Mouse (Mus musculus): Measurements from ENCODE around the gene Socs7. TPM values are rescaled to one million over a fixed set of nuclear protein-coding genes. Genes with fewer than 3 reads are reported as not detected.
A peak's percentile ranks its signal among the peaks of the same experiment; 100 is the strongest.

Gene Socs7
- total RNA-seq, 1 experiment from 2014 or later: 16.1 TPM

DNA sequence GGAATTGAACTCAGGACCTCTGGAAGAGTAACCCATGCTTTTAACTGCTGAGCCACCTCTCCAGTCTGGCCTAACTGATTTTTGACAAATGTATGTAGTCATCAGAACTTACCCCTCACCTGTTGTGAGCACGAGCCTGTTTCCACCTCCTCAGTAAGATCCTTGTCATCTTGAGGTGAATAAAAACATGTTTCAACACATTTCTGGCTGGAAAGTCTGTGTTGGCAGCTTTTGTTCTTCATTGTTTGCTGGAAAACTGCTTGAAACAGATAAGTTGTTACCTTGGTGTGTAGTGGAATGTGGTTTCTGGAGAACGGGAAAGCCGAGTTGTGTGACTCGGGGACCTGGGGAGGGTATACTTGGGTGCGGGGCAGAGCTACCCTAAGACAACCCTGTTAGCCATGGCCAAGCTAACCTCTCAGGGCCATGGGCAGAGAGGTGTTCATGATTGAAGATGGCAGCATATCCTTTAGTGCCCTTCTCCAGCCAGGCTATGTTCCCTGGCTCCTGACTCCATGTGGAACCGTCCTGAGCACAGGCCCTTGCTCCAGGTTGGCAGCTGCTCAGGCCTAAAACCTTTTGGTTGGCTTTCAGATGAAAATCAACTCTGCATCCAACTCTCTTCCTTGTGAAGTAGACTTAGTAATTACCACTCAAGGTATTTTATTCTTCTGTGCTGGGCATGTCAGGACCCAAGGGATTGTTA is 10.0 kb downstream of the Socs7 start:
- no peak for ATAC-seq (replicated peaks; ENCODE audit: low read depth, poor library complexity, severe bottlenecking)

- ATAC-seq (replicated peaks; ENCODE audit: low read depth, poor library complexity, severe bottlenecking): no peak
Observed at GRCm38 (mm10) chr11:97373402-97373801, 11.1 kb downstream of the Socs7 start.

DNA sequence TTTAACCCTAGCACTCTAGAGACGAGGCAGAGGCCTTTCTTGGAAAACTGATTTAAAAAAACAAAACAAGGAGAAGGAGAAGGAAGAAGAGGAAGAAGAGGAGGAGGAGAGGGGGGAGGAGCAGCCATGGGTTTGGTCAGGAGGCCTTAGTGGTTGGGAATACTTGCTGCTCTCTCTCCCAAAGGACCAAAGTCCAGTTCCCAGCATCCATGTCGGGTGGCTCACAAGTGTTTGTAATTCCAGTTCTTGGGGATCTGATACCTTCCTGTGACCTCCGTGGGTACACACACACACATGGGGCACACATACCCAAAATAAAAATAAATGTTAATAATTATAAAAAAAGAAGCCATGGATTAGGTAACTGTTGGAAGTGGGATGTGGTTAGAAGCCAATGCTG is 17.7 kb downstream of the Socs7 start:
- no peak for ATAC-seq (replicated peaks; ENCODE audit: low read depth, poor library complexity, severe bottlenecking)

DNA sequence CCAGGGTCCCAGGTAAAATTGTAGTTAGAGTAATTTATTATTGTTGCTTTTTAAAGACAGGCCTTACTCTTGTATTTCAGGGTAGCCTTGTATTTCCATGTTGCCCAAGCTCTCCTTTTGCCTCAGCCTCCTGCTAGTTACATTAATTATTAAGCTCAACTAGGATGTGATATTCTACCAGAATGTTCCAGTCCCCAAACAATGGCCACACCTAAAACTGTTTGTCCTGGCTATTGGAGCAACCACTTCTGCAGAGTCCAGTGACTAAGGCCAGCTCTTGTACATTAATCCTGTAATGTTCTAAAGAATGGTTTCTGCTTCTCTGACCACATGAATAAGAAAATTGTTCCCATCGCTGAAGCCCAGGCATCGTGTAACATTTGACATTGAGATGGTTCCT is 20.7 kb downstream of the Socs7 start:
- ATAC-seq (replicated peaks; ENCODE audit: low read depth, poor library complexity, severe bottlenecking): no peak

DNA sequence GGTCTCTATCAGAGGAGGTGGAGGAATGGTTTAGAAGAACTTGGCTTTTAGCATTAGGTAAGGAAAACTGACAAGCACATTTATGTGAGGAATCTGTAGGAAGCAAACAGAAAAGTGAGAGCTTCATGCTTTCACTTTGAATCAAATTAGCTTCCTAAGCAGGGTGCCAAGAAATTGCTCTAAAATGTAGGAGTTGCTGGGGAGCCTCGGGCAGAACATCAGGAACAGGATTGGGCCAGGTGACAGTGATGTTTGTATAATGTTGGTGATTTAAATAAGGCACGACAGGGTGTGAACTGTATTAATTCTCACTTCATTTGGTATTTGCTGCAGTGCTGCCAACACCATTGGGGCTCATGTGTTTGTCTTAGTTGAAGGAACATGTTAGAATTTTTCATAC is 21.4 kb downstream of the Socs7 start:
- ATAC-seq (replicated peaks; ENCODE audit: low read depth, poor library complexity, severe bottlenecking): no peak

GRCm38 (mm10) chr11:97387811-97388210 is 25.5 kb downstream of the Socs7 start:
- ATAC-seq (replicated peaks; ENCODE audit: low read depth, poor library complexity, severe bottlenecking): no peak

DNA sequence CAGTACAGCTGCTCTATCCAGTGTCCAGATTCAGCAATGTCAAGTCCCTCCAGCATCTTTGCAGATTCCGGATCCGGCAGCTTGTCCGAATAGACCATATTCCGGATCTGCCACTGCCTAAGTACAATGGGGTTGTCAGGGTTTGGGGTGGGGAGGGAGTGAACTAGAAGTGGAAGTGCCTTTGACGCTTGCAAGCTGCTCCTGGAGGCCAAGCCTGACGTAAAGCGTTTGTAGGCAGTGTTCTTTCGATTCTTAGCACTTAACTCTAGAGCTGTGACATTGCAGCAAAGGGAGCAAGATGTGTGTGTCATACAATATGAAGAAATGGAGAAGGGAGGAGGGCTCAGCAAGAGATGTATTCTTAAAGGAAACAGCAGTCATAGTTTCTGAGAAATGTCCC is 26.8 kb downstream of the Socs7 start:
- no peak for ATAC-seq (replicated peaks; ENCODE audit: low read depth, poor library complexity, severe bottlenecking)

- ATAC-seq (replicated peaks; ENCODE audit: low read depth, poor library complexity, severe bottlenecking): no peak
Observed at GRCm38 (mm10) chr11:97393658-97394057, 31.3 kb downstream of the Socs7 start.

GRCm38 (mm10) chr11:97394146-97394545 is 31.8 kb downstream of the Socs7 start:
- peak; percentile 91 for ATAC-seq (replicated peaks; ENCODE audit: low read depth, poor library complexity, severe bottlenecking)

- ATAC-seq (replicated peaks; ENCODE audit: low read depth, poor library complexity, severe bottlenecking): no peak
Observed at GRCm38 (mm10) chr11:97398506-97398905, 36.2 kb downstream of the Socs7 start.

- peak; percentile 94 for ATAC-seq (replicated peaks; ENCODE audit: low read depth, poor library complexity, severe bottlenecking)
Observed at GRCm38 (mm10) chr11:97399958-97400710, 37.8 kb downstream of the Socs7 start.

- ATAC-seq (replicated peaks; ENCODE audit: low read depth, poor library complexity, severe bottlenecking): no peak
Observed at GRCm38 (mm10) chr11:97401082-97401481, 38.7 kb downstream of the Socs7 start.

- no peak for ATAC-seq (replicated peaks; ENCODE audit: low read depth, poor library complexity, severe bottlenecking)
Observed at GRCm38 (mm10) chr11:97401686-97402435, 39.5 kb downstream of the Socs7 start.

DNA sequence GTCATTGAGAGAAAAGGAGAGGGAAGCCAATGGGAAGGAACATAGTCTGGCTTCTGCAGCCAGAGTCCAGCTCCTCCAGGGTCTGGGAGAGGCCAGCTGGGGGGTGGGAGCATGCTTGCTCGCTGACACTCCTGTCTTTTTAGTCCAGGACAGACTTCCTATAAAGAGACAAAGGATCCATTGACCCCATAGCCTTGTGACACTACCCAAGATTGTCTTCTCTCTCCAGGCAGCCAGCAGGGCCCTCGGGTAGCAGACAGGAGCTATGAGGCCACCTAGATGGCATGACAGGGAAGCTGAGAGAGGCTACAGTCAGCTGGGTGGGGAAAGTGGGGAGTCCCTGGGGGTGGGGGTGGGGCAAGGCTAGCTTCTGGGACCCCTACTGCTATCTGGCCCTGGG is 40.4 kb downstream of the Socs7 start:
- ATAC-seq (replicated peaks; ENCODE audit: low read depth, poor library complexity, severe bottlenecking): no peak

- no peak for ATAC-seq (replicated peaks; ENCODE audit: low read depth, poor library complexity, severe bottlenecking)
Observed at GRCm38 (mm10) chr11:97403614-97404183, 41.3 kb downstream of the Socs7 start.

- ATAC-seq (replicated peaks; ENCODE audit: low read depth, poor library complexity, severe bottlenecking): peak; percentile 10; the same call in 1 of the 2 replicates
Observed at GRCm38 (mm10) chr11:97404184-97404760, 41.9 kb downstream of the Socs7 start.

- ATAC-seq (replicated peaks; ENCODE audit: low read depth, poor library complexity, severe bottlenecking): no peak
Observed at GRCm38 (mm10) chr11:97404761-97405190, 42.4 kb downstream of the Socs7 start.

GRCm38 (mm10) chr11:97406094-97406951 is 44.0 kb downstream of the Socs7 start:
- no peak for ATAC-seq (replicated peaks; ENCODE audit: low read depth, poor library complexity, severe bottlenecking)

DNA sequence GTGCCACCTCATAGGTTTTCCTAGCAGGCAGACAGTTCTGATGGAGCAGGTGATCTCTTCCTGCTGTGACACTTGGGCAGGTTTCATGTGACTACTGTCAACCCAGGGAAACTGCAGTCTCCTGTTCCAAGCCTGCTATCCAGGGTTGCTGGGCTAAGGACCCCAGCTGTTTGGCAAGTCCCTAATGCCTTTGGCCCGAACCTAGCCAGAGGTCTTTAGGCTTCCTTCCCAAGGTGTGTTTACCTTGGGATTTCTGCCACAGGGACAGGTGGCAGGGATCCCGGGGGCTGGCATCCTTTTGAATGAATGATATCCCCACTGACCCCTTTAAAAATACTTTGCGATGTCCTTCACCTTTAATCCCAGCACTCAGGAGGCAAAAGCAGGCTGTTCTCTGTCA is 45.1 kb downstream of the Socs7 start:
- no peak for ATAC-seq (replicated peaks; ENCODE audit: low read depth, poor library complexity, severe bottlenecking)
